Mouse (Mus musculus) limb, embryonic 10.5 days (tissue): ENCODE results near the gene Fam71d. TPM values are rescaled to one million over a fixed set of nuclear protein-coding genes. Genes with fewer than 3 reads are reported as not detected.

Experiments used
- DNase-seq: peaks from one replicate; pipeline ENCODE4 v3.0.0-alpha.2; 2017; ENCODE audit warnings: low spot score
- H3K27ac ChIP-seq: fragments of 300-500 bp; sonication (generic); 2 replicates; pipeline ENCODE4 v1.5.1; 2016; ENCODE audit warnings: mild to moderate bottlenecking
- H3K27me3 ChIP-seq: fragments of 300-500 bp; sonication (generic); 2 replicates; pipeline ENCODE4 v1.6.1; 2016; ENCODE audit warnings: low read depth, mild to moderate bottlenecking; ENCODE audit not compliant: poor library complexity, severe bottlenecking
- H3K36me3 ChIP-seq: fragments of 300-500 bp; sonication (generic); 2 replicates; pipeline ENCODE4 v1.6.1; 2016; ENCODE audit warnings: mild to moderate bottlenecking, moderate library complexity
- H3K4me1 ChIP-seq: fragments of 300-500 bp; sonication (generic); 2 replicates; pipeline ENCODE4 v1.6.1; 2016
- H3K4me3 ChIP-seq: fragments of 300-500 bp; sonication (generic); 2 replicates; pipeline ENCODE4 v1.5.1; 2016; ENCODE audit warnings: mild to moderate bottlenecking, moderate library complexity
- H3K9me3 ChIP-seq: fragments of 300-500 bp; sonication (generic); replicated peaks from 2 replicates; pipeline ENCODE4 v1.6.1; 2016; ENCODE audit warnings: mild to moderate bottlenecking
- WGBS: fragments of 180-500 bp; shearing (Covaris S2); methylation state at CpG from one replicate; pipeline ENCODE4 v1.1.7; 2016; 5-methylcytosine and 5-hydroxymethylcytosine counted together
- polyA plus RNA-seq: library from polyadenylated mRNA; unstranded; fragments of >200 nt; fragmentation: Nextera tagmentation; extraction: Ambion mirVana; gene quantifications from 2 replicates; pipeline ENCODE4 v1.2.1, GENCODE M21; 2016

Fam71d gene
- not detected in 2 replicates for polyA plus RNA-seq

GRCm38 (mm10) chr12:78691325-78691724, at the start of gene Fam71d:
TSS of gene Fam71d (plus strand) at chr12:78691535.
- H3K36me3 ChIP-seq: no peaks in the 10 kb centered on the region
- DNase-seq: no peak
- H3K27ac ChIP-seq: no peak within 1 kb of the TSS
- no peak within 1 kb of the TSS for H3K4me3 ChIP-seq
- no peaks in the 10 kb centered on the region for H3K27me3 ChIP-seq
- H3K9me3 ChIP-seq: no peaks in the 10 kb centered on the region
- H3K4me1 ChIP-seq: no peaks in the 10 kb centered on the region
- 89% methylated on average over 1 of the region's 1 CpGs for WGBS

- Histone ChIP-seq H3K4me3 (no peak overlapping the region), H3K27ac (no peak overlapping the region), H3K9me3 (no peaks in the 10 kb centered on the region), H3K36me3 (no peaks in the 10 kb centered on the region), H3K27me3 (no peaks in the 10 kb centered on the region), H3K4me1 (peaks cover 4% of the 10 kb centered on the region; the same call in 1 of the 2 replicates)
- DNase-seq: no peak
- 87% methylated on average over 2 of the region's 2 CpGs for WGBS
These were observed 47.6 kb upstream of the Fam71d start for GRCm38 (mm10) chr12:78643691-78644090.

- Histone ChIP-seq H3K36me3 (no peaks in the 10 kb centered on the region), H3K27ac (no peak overlapping the region), H3K27me3 (no peaks in the 10 kb centered on the region), H3K4me3 (no peak overlapping the region), H3K4me1 (peaks cover 4% of the 10 kb centered on the region; the same call in 1 of the 2 replicates), H3K9me3 (no peaks in the 10 kb centered on the region)
- WGBS: 88% methylated on average over 1 of the region's 1 CpGs
- no peak for DNase-seq
These were observed 46.1 kb upstream of the Fam71d start for GRCm38 (mm10) chr12:78645282-78645681.

- Histone ChIP-seq H3K27me3 (no peaks in the 10 kb centered on the region), H3K27ac (no peak overlapping the region), H3K9me3 (no peaks in the 10 kb centered on the region), H3K36me3 (no peaks in the 10 kb centered on the region), H3K4me1 (no peaks in the 10 kb centered on the region), H3K4me3 (no peak overlapping the region)
- WGBS: 55% methylated on average over 2 of the region's 2 CpGs
- DNase-seq: no peak
These were observed 31.5 kb upstream of the Fam71d start for GRCm38 (mm10) chr12:78659718-78660304.

GRCm38 (mm10) chr12:78678101-78678806, 13.1 kb upstream of the Fam71d start:
- H3K4me3 ChIP-seq: no peak overlapping the region
- no peaks in the 10 kb centered on the region for H3K4me1 ChIP-seq
- WGBS: 93% methylated on average over 5 of the region's 5 CpGs
- no peaks in the 10 kb centered on the region for H3K27me3 ChIP-seq
- no peak overlapping the region for H3K27ac ChIP-seq
- no peaks in the 10 kb centered on the region for H3K9me3 ChIP-seq
- H3K36me3 ChIP-seq: no peaks in the 10 kb centered on the region
- no peak for DNase-seq

- no peak for DNase-seq
- no peaks in the 10 kb centered on the region for H3K27me3 ChIP-seq
- 90% methylated on average over 2 of the region's 2 CpGs for WGBS
- no peaks in the 10 kb centered on the region for H3K4me1 ChIP-seq
- no peak overlapping the region for H3K4me3 ChIP-seq
- no peak overlapping the region for H3K27ac ChIP-seq
- no peaks in the 10 kb centered on the region for H3K36me3 ChIP-seq
- no peaks in the 10 kb centered on the region for H3K9me3 ChIP-seq
These were observed 12.5 kb upstream of the Fam71d start for GRCm38 (mm10) chr12:78678807-78679189.

- H3K27me3 ChIP-seq: no peaks in the 10 kb centered on the region
- H3K4me1 ChIP-seq: peaks cover 3% of the 10 kb centered on the region
- no peak overlapping the region for H3K27ac ChIP-seq
- H3K4me3 ChIP-seq: no peak overlapping the region
- DNase-seq: no peak
- H3K9me3 ChIP-seq: no peaks in the 10 kb centered on the region
- WGBS: 88% methylated on average over 2 of the region's 2 CpGs
- H3K36me3 ChIP-seq: no peaks in the 10 kb centered on the region
These were observed 10.3 kb upstream of the Fam71d start for GRCm38 (mm10) chr12:78681048-78681447.

GRCm38 (mm10) chr12:78682279-78682678, 9.1 kb upstream of the Fam71d start:
- Histone ChIP-seq H3K36me3 (no peaks in the 10 kb centered on the region), H3K9me3 (no peaks in the 10 kb centered on the region), H3K4me3 (no peak overlapping the region), H3K4me1 (peaks cover 3% of the 10 kb centered on the region), H3K27me3 (no peaks in the 10 kb centered on the region), H3K27ac (no peak overlapping the region)
- 86% methylated on average over 4 of the region's 4 CpGs for WGBS
- DNase-seq: no peak

GRCm38 (mm10) chr12:78685669-78686215, 5.6 kb upstream of the Fam71d start:
- H3K36me3 ChIP-seq: no peaks in the 10 kb centered on the region
- no peaks in the 10 kb centered on the region for H3K27me3 ChIP-seq
- H3K9me3 ChIP-seq: no peaks in the 10 kb centered on the region
- no peak overlapping the region for H3K27ac ChIP-seq
- H3K4me3 ChIP-seq: no peak overlapping the region
- DNase-seq: no peak
- WGBS: 74% methylated on average over 1 of the region's 1 CpGs
- H3K4me1 ChIP-seq: peaks cover 3% of the 10 kb centered on the region

GRCm38 (mm10) chr12:78688876-78689275, 2.5 kb upstream of the Fam71d start:
- no peak for DNase-seq
- H3K27ac ChIP-seq: no peak overlapping the region
- no peak overlapping the region for H3K4me3 ChIP-seq
- 90% methylated on average over 5 of the region's 5 CpGs for WGBS
- H3K36me3 ChIP-seq: no peaks in the 10 kb centered on the region
- peaks cover 3% of the 10 kb centered on the region for H3K4me1 ChIP-seq
- H3K9me3 ChIP-seq: no peaks in the 10 kb centered on the region
- no peaks in the 10 kb centered on the region for H3K27me3 ChIP-seq

- WGBS: 83% methylated on average over 2 of the region's 2 CpGs
These were observed 1.9 kb downstream of the Fam71d start for GRCm38 (mm10) chr12:78693281-78693680.

GRCm38 (mm10) chr12:78717783-78718182, 26.4 kb downstream of the Fam71d start:
- DNase-seq: no peak
- Histone ChIP-seq H3K9me3 (no peaks in the 10 kb centered on the region), H3K4me1 (no peaks in the 10 kb centered on the region), H3K27me3 (no peaks in the 10 kb centered on the region), H3K4me3 (no peak overlapping the region), H3K36me3 (no peaks in the 10 kb centered on the region), H3K27ac (no peak overlapping the region)
- WGBS: 83% methylated on average over 2 of the region's 2 CpGs

More at GRCm38 (mm10) chr12:78693281-78693680, 1.9 kb downstream of the Fam71d start:
- H3K4me1 ChIP-seq: no peaks in the 10 kb centered on the region
- no peaks in the 10 kb centered on the region for H3K36me3 ChIP-seq
- no peaks in the 10 kb centered on the region for H3K27me3 ChIP-seq
- no peak overlapping the region for H3K4me3 ChIP-seq
- DNase-seq: no peak
- H3K27ac ChIP-seq: no peak overlapping the region
- H3K9me3 ChIP-seq: no peaks in the 10 kb centered on the region

GRCm38 (mm10) chr12:78727723-78728122, 36.4 kb downstream of the Fam71d start:
- no peaks in the 10 kb centered on the region for H3K36me3 ChIP-seq
- WGBS: 73% methylated on average over 4 of the region's 4 CpGs
- no peak for DNase-seq
- H3K4me1 ChIP-seq: no peaks in the 10 kb centered on the region
- no peak overlapping the region for H3K27ac ChIP-seq
- H3K4me3 ChIP-seq: no peak overlapping the region
- no peaks in the 10 kb centered on the region for H3K27me3 ChIP-seq
- no peaks in the 10 kb centered on the region for H3K9me3 ChIP-seq
